Mouse (Mus musculus): ENCODE results near the gene Snrpb. TPM values are rescaled to one million over a fixed set of nuclear protein-coding genes. Genes with fewer than 3 reads are reported as not detected.
A peak's percentile ranks its signal among the peaks of the same experiment; 100 is the strongest.

The Snrpb gene
- 590 and 601 TPM in 2 replicates for polyA plus RNA-seq (2015; fragmentation: Nextera tagmentation; extraction: Ambion mirVana)

DNA sequence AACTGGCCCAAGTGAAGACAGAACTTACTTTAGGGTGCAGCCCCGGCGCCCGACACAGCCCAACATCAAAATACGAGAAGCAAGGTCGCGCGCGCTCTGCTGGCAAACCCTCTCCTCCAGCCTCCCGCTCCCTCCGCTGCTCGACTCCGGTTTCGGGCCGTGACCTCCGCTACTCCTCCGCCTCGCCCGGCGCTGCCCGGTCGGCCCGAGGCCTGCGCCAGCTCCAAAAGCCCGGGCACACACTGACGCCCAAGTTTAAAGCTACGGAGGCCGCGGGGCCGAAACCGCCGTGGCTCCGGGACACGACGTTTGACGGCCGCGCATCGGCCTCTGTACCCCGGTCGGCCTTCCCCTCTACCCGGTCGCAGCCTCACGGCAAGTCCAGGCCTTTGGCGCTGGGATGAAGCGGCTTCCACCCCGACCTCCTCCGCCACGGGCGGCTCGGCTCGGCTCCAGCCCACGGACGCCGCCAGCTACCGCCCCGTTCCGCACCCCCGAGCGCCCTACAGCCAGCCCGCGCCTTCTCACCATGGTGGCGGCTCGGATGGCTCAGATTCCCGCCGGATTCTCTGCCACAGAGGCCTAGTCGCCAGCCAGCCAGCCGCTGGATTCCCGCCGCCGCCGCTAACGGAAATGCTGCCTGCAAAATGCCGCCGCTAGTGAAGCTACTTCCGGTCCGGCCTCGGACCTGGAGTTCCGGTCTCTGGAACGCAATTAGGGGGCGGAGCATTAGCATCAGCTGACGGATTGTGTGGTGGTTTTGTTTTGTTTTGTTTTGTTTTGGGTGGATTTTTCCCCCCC lies at the start of gene Snrpb:
Gene Snrpb (minus strand): TSS at position 698 of the 801 bp plus-strand sequence.
- Histone ChIP-seq H3K4me2 (peak within 1 kb of the TSS; percentile 87), H3K9me3 (replicated peaks) (no peaks in the 10 kb centered on the region), H3K27ac (peak within 1 kb of the TSS; percentile 97), H3K27me3 (no peaks in the 10 kb centered on the region), H3K36me3 (ENCODE audit: poor library complexity, severe bottlenecking) (peaks cover 30% of the 10 kb centered on the region), H3K4me3 (peak within 1 kb of the TSS; percentile 99), H3K4me1 (peaks cover 22% of the 10 kb centered on the region), H3K9ac (peak within 1 kb of the TSS; percentile 100)
- WGBS, result under 1% methylated on average over 80 of the region's 81 CpGs
- peak; percentile 94 for ATAC-seq

DNA sequence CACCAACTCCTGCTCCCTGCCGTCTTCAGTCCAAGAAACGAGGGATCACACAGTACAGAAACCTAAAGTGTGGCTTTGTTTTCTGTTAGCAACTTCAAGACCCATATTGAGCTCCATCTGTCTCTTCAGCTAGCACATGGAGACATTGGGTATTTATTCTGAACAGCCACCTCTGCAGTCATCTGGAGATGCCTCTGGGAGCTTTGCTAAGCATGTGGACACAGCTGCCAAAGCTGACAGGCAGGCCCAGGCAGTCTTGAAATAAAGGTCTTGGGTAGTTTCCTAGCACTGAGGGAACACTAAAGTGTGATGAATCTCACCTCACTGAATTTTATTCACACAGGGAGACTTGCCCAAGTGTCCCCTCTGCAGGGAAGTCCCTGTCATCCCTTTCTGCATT lies 32.4 kb upstream of the Snrpb start:
- H3K4me2 ChIP-seq, result no peak overlapping the region
- H3K9ac ChIP-seq, result no peak overlapping the region
- no peaks in the 10 kb centered on the region for H3K4me1 ChIP-seq
- H3K4me3 ChIP-seq, result no peak overlapping the region
- 0 out of 2 replicates have a peak, but pooled peaks cover 3% of the 10 kb centered on the region for H3K27me3 ChIP-seq
- no peaks in the 10 kb centered on the region for H3K36me3 ChIP-seq (ENCODE audit: poor library complexity, severe bottlenecking)
- H3K9me3 ChIP-seq (replicated peaks), result no peaks in the 10 kb centered on the region
- 91% methylated on average over 2 of the region's 2 CpGs for WGBS
- no peak overlapping the region for H3K27ac ChIP-seq
- ATAC-seq, result no peak

GRCm38 (mm10) chr2:130209636-130210035 lies 30.4 kb upstream of the Snrpb start:
- Histone ChIP-seq H3K9me3 (replicated peaks) (no peaks in the 10 kb centered on the region), H3K27ac (no peak overlapping the region), H3K4me3 (no peak overlapping the region), H3K27me3 (0 out of 2 replicates have a peak, but pooled peaks cover 3% of the 10 kb centered on the region), H3K4me2 (no peak overlapping the region), H3K36me3 (ENCODE audit: poor library complexity, severe bottlenecking) (no peaks in the 10 kb centered on the region), H3K4me1 (no peaks in the 10 kb centered on the region), H3K9ac (no peak overlapping the region)
- no peak for ATAC-seq
- 95% methylated on average over 3 of the region's 3 CpGs for WGBS

GRCm38 (mm10) chr2:130207996-130208395 lies 28.8 kb upstream of the Snrpb start:
- WGBS, result 96% methylated on average over 3 of the region's 3 CpGs
- Histone ChIP-seq H3K4me1 (no peaks in the 10 kb centered on the region), H3K27me3 (0 out of 2 replicates have a peak, but pooled peaks cover 3% of the 10 kb centered on the region), H3K36me3 (ENCODE audit: poor library complexity, severe bottlenecking) (no peaks in the 10 kb centered on the region), H3K9me3 (replicated peaks) (no peaks in the 10 kb centered on the region), H3K4me2 (no peak overlapping the region), H3K9ac (no peak overlapping the region), H3K4me3 (no peak overlapping the region), H3K27ac (no peak overlapping the region)
- ATAC-seq, result no peak

GRCm38 (mm10) chr2:130207376-130207775 lies 28.2 kb upstream of the Snrpb start:
- H3K4me1 ChIP-seq, result no peaks in the 10 kb centered on the region
- H3K36me3 ChIP-seq (ENCODE audit: poor library complexity, severe bottlenecking), result no peaks in the 10 kb centered on the region
- WGBS, result 88% methylated on average over 2 of the region's 2 CpGs
- 0 out of 2 replicates have a peak, but pooled peaks cover 3% of the 10 kb centered on the region for H3K27me3 ChIP-seq
- no peak overlapping the region for H3K4me2 ChIP-seq
- no peak overlapping the region for H3K4me3 ChIP-seq
- H3K9me3 ChIP-seq (replicated peaks), result no peaks in the 10 kb centered on the region
- no peak for ATAC-seq
- H3K27ac ChIP-seq, result no peak overlapping the region
- H3K9ac ChIP-seq, result no peak overlapping the region

DNA sequence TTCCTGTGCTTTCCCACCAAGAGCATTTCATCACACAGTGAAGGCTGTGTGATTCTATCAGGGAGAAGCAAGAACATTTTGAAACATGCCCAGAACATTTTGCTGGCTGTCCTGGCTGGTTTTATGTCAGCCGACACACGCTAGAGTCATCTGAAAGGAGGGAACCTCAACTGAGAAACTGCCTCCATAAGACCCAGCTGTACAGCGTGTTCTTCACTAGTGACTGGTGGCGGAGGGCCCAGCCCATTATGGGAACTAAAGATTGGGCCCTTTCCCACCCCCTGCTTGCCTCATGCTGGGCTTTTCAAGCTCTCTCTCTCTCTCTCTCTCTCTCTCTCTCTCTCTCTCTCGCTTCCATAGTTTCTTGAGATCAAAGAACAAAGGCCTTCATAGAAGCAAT lies 21.8 kb upstream of the Snrpb start:
- H3K27ac ChIP-seq, result no peak overlapping the region
- H3K9me3 ChIP-seq (replicated peaks), result 0 out of 2 replicates have a peak, but pooled peaks cover 3% of the 10 kb centered on the region
- no peaks in the 10 kb centered on the region for H3K27me3 ChIP-seq
- no peaks in the 10 kb centered on the region for H3K36me3 ChIP-seq (ENCODE audit: poor library complexity, severe bottlenecking)
- H3K4me3 ChIP-seq, result no peak overlapping the region
- H3K4me2 ChIP-seq, result no peak overlapping the region
- H3K9ac ChIP-seq, result no peak overlapping the region
- WGBS, result 43% methylated on average over 5 of the region's 5 CpGs
- no peak for ATAC-seq
- H3K4me1 ChIP-seq, result no peaks in the 10 kb centered on the region

DNA sequence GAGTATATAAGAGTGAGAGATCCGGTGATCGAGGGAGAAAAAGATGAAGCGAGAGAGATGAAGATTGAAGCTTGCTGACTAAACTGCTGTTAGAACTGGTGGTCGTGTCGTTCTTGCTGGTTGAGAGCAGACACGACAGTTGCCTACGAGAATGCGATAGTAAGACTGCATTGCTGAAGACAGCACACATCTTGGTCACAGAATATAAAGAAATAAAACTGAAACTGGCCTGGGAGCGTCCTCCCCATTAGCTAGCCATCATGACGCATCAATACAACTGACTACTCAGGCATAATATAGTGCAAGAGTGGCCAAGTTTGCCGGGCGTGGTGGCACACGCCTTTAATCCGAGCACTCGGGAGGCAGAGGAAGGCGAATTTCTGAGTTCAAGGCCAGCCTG lies 15.7 kb upstream of the Snrpb start, which contains the start of gene Tmc2:
Gene Tmc2 (plus strand): TSS at position 301 of the 400 bp plus-strand sequence.
- Histone ChIP-seq H3K9ac (no peak within 1 kb of the TSS), H3K4me1 (no peaks in the 10 kb centered on the region), H3K27ac (no peak within 1 kb of the TSS), H3K9me3 (replicated peaks) (0 out of 2 replicates have a peak, but pooled peaks cover 3% of the 10 kb centered on the region), H3K4me2 (no peak within 1 kb of the TSS), H3K36me3 (ENCODE audit: poor library complexity, severe bottlenecking) (no peaks in the 10 kb centered on the region), H3K27me3 (no peaks in the 10 kb centered on the region), H3K4me3 (no peak within 1 kb of the TSS)
- WGBS, result 95% methylated on average over 16 of the region's 16 CpGs
- ATAC-seq, result no peak

- Histone ChIP-seq H3K4me1 (no peaks in the 10 kb centered on the region), H3K36me3 (ENCODE audit: poor library complexity, severe bottlenecking) (no peaks in the 10 kb centered on the region), H3K4me2 (no peak overlapping the region), H3K27ac (no peak overlapping the region), H3K4me3 (no peak overlapping the region), H3K27me3 (no peaks in the 10 kb centered on the region), H3K9ac (no peak overlapping the region), H3K9me3 (replicated peaks) (no peaks in the 10 kb centered on the region)
- no peak for ATAC-seq
- WGBS, result 90% methylated on average over 12 of the region's 12 CpGs
Observed at GRCm38 (mm10) chr2:130188391-130188790, 9.2 kb upstream of the Snrpb start.

DNA sequence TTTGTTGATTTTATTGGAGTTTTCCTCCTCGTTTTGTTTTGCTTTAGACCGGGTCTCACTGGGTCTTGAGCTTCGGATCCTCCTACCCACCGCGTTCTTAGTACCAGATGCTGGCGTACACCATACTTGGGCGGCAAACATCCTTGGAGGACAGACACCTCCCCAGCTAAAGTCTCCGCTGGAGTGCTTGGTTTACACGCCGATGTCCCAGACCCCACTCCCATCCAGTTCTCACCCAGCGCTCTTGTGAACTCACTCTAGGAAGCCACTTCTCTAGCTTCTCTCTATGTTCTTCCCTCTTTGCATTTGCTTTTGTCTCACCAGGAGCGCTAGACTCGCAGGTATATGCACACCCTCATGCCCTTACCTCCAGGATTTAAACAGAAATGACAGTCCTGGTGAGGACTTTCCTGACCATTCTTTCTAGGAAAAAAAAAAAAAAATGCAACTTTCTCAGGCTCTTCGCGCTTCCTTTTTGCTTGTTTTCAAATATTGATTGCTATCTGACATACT lies 360 bp upstream of the Snrpb start:
- peaks cover 24% of the 10 kb centered on the region for H3K36me3 ChIP-seq (ENCODE audit: poor library complexity, severe bottlenecking)
- no peaks in the 10 kb centered on the region for H3K9me3 ChIP-seq (replicated peaks)
- 1% methylated on average over 15 of the region's 15 CpGs for WGBS
- peak overlapping the region; percentile 69 for H3K9ac ChIP-seq
- peaks cover 22% of the 10 kb centered on the region for H3K4me1 ChIP-seq
- peak; percentile 86 for ATAC-seq
- H3K4me2 ChIP-seq, result peak overlapping the region; percentile 87
- H3K4me3 ChIP-seq, result peak overlapping the region; percentile 99
- H3K27me3 ChIP-seq, result no peaks in the 10 kb centered on the region
- H3K27ac ChIP-seq, result peak overlapping the region; percentile 97

DNA sequence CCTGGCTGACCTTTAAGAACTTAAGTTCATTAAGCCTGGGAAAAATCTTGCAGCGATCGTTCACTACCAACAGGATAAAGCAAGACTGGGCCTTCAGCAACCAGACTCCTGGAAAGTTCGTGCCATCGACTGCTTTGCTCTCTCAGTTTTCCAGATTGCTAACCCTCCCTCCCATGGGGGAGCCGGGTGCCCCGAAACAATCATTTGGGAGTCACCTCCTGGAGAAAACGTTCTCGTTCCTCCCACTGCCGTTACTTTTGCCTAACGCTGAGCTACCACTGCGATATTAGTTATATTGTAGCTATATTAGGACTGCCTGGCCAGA lies 860 bp downstream of the Snrpb start:
- ATAC-seq, result no peak
- Histone ChIP-seq H3K9ac (peak overlapping the region; percentile 100), H3K36me3 (ENCODE audit: poor library complexity, severe bottlenecking) (peaks cover 36% of the 10 kb centered on the region), H3K9me3 (replicated peaks) (no peaks in the 10 kb centered on the region), H3K4me1 (peaks cover 22% of the 10 kb centered on the region), H3K4me3 (peak overlapping the region; percentile 99), H3K27me3 (no peaks in the 10 kb centered on the region), H3K4me2 (peak overlapping the region; percentile 87), H3K27ac (peak overlapping the region; percentile 97)
- 0% methylated on average over 11 of the region's 11 CpGs for WGBS

DNA sequence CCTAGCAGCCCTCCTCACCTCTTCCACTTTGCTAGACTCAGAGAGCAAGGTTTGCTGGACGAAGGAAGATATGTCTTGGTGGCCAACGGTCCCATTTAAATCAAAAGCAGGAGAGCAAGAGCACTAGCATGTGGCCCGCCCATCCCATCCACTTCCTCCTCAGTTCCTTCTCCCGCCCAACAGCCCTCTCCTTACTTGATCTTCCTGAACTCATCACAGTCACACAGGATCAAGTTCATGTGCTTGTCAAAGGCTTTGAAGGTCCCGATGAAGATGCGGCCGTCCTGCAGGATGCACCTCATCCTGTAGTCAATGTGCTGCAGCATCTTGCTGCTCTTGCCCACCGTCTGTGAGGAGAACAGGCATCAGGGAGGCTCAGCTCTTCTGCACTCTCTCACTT lies 2.4 kb downstream of the Snrpb start:
- Histone ChIP-seq H3K4me3 (peak overlapping the region; percentile 6; the same call in 1 of the 2 replicates), H3K9ac (peak overlapping the region; percentile 100), H3K4me1 (peaks cover 22% of the 10 kb centered on the region), H3K27ac (no peak overlapping the region), H3K4me2 (peak overlapping the region; percentile 87), H3K27me3 (no peaks in the 10 kb centered on the region), H3K36me3 (ENCODE audit: poor library complexity, severe bottlenecking) (peaks cover 51% of the 10 kb centered on the region), H3K9me3 (replicated peaks) (no peaks in the 10 kb centered on the region)
- ATAC-seq, result no peak
- 76% methylated on average over 8 of the region's 8 CpGs for WGBS

DNA sequence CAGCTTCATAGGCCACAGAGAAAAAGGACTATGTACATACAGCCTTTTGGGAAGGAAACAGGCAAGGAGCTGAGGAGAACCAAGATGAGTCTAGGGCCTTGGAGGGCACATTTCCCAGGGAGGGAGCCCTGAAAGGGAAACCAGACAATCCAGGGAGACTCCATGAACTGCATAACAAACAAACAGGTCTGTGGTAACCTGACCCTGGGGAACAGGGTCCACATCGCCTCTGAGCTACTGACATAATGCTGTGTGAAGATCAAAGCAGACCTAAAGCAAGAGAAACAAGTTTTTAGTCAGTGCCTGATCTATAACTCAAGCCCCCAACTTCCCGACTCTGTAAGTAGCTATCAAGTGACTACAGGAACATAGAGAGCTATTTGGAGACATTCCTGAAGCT lies 7.5 kb downstream of the Snrpb start:
- H3K9me3 ChIP-seq (replicated peaks), result no peaks in the 10 kb centered on the region
- no peak for ATAC-seq
- H3K4me3 ChIP-seq, result no peak overlapping the region
- no peaks in the 10 kb centered on the region for H3K27me3 ChIP-seq
- no peak overlapping the region for H3K9ac ChIP-seq
- H3K4me1 ChIP-seq, result peaks cover 3% of the 10 kb centered on the region
- H3K4me2 ChIP-seq, result no peak overlapping the region
- H3K36me3 ChIP-seq (ENCODE audit: poor library complexity, severe bottlenecking), result peaks cover 80% of the 10 kb centered on the region
- H3K27ac ChIP-seq, result no peak overlapping the region
- WGBS, result 88% methylated on average over 2 of the region's 2 CpGs

Data from forebrain, embryonic 13.5 days (tissue).